Mouse (Mus musculus): ENCODE measurements around the gene Gm10959. TPM values are rescaled to one million over a fixed set of nuclear protein-coding genes. Genes with fewer than 3 reads are reported as not detected.

Gene Gm10959
- polyA plus RNA-seq, 1 experiment from 2014 or later, result not detected

DNA sequence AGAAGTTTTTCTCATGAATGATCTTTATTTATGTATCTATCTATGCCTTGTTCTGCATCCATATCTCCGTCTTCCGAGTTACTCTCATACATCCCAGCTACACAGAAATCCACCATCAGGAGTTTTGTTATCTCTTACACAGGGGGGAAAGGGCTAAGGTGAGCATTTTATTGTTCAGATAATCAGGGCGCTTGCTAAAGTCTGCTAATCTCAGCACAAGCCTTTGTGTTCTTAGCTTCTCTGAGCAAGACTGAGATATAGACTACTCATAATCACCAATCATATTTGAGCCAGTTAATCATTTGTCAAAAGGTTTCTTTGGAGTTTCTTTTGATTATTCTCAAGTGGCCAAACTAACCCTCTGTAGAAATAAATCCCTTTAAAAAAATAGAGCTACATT, 41.6 kb downstream of the Gm10959 start:
- H3K4me1 ChIP-seq, result no peaks in the 10 kb centered on the region
- no peaks in the 10 kb centered on the region for H3K27me3 ChIP-seq (ENCODE audit: poor library complexity, severe bottlenecking)
- H3K27ac ChIP-seq, result no peak overlapping the region
- no peaks in the 10 kb centered on the region for H3K9me3 ChIP-seq
- no peak overlapping the region for H3K4me3 ChIP-seq
- WGBS, result 91% methylated on average over 3 of the region's 3 CpGs
- H3K36me3 ChIP-seq (replicated peaks), result no peaks in the 10 kb centered on the region
- DNase-seq (ENCODE audit: extremely low spot score, low spot score), result no peak

GRCm38 (mm10) chr3:122876870-122877269, 42.3 kb downstream of the Gm10959 start:
- WGBS, result 87% methylated on average over 2 of the region's 2 CpGs
- Histone ChIP-seq H3K4me1 (no peaks in the 10 kb centered on the region), H3K36me3 (replicated peaks) (no peaks in the 10 kb centered on the region), H3K9me3 (no peaks in the 10 kb centered on the region), H3K27me3 (ENCODE audit: poor library complexity, severe bottlenecking) (no peaks in the 10 kb centered on the region), H3K4me3 (no peak overlapping the region), H3K27ac (no peak overlapping the region)
- no peak for DNase-seq (ENCODE audit: extremely low spot score, low spot score)

- Histone ChIP-seq H3K4me1 (no peaks in the 10 kb centered on the region), H3K4me3 (no peak overlapping the region), H3K27ac (no peak overlapping the region), H3K9me3 (no peaks in the 10 kb centered on the region), H3K27me3 (ENCODE audit: poor library complexity, severe bottlenecking) (no peaks in the 10 kb centered on the region), H3K36me3 (replicated peaks) (no peaks in the 10 kb centered on the region)
- no peak for DNase-seq (ENCODE audit: extremely low spot score, low spot score)
- WGBS, result 92% methylated on average over 1 of the region's 1 CpGs
These were observed 47.6 kb downstream of the Gm10959 start for GRCm38 (mm10) chr3:122871596-122871995.

DNA sequence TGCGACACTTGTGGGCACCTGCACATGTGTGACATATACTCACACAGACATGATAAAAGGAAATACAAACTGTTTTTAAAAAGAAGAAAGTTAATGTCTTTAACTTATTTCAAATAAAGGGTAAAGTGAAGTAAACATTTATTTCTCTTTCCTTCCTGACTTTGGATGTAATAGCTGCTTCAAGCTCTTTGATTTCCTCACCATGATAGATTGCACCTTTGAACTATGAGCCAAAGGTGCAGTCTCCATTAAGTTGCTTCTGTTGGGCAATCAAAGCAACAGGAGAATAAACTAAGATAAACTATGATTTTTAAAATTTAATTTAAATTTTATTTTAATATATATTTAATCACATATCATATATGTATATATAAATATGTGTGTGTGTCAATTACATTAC, 50.9 kb downstream of the Gm10959 start:
- Histone ChIP-seq H3K4me1 (no peaks in the 10 kb centered on the region), H3K36me3 (replicated peaks) (no peaks in the 10 kb centered on the region), H3K9me3 (no peaks in the 10 kb centered on the region), H3K27ac (no peak overlapping the region), H3K4me3 (no peak overlapping the region), H3K27me3 (ENCODE audit: poor library complexity, severe bottlenecking) (no peaks in the 10 kb centered on the region)
- WGBS, result 94% methylated on average over 1 of the region's 1 CpGs
- no peak for DNase-seq (ENCODE audit: extremely low spot score, low spot score)

DNA sequence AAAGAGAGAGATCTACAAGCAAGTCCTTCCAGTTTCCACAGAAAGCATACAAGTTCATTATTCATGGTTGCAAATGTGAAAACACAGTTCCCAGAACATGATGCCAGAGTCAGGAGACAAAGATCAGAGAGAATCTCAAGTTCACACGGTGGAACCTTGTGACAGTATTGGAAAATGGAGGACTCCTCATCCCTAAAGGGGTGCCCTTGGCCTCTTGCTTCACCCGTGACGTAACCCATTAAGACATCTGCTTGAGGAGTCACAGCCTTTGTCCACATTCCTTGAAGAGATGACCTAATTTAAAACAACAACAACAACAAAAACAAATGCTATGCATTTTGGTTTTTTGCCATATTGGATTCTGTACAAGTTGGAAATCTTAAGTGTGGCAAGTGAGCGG, 54.1 kb downstream of the Gm10959 start:
- H3K9me3 ChIP-seq, result no peaks in the 10 kb centered on the region
- 87% methylated on average over 4 of the region's 4 CpGs for WGBS
- no peaks in the 10 kb centered on the region for H3K27me3 ChIP-seq (ENCODE audit: poor library complexity, severe bottlenecking)
- H3K27ac ChIP-seq, result no peak overlapping the region
- no peak for DNase-seq (ENCODE audit: extremely low spot score, low spot score)
- H3K4me1 ChIP-seq, result no peaks in the 10 kb centered on the region
- no peak overlapping the region for H3K4me3 ChIP-seq
- H3K36me3 ChIP-seq (replicated peaks), result no peaks in the 10 kb centered on the region

Other genes with a start within 250 kb of the Gm10959 start
- gene Pde5a, start 190.4 kb downstream of the Gm10959 start, polyA plus RNA-seq (2016; fragmentation: Nextera tagmentation; extraction: Ambion mirVana), result 3.0 and 3.7 TPM in 2 replicates
- not detected in 2 replicates for gene Fabp2, start 24.3 kb downstream of the Gm10959 start, polyA plus RNA-seq (2016; fragmentation: Nextera tagmentation; extraction: Ambion mirVana)
- 77.5 and 77.6 TPM in 2 replicates for gene 1810037I17Rik, start 4.8 kb upstream of the Gm10959 start, polyA plus RNA-seq (2016; fragmentation: Nextera tagmentation; extraction: Ambion mirVana)
- gene Usp53, start 65.2 kb upstream of the Gm10959 start, polyA plus RNA-seq (2016; fragmentation: Nextera tagmentation; extraction: Ambion mirVana), result 6.6 and 8.1 TPM in 2 replicates
- not detected in 2 replicates for gene Myoz2, start 115.7 kb upstream of the Gm10959 start, polyA plus RNA-seq (2016; fragmentation: Nextera tagmentation; extraction: Ambion mirVana)